Mouse (Mus musculus): Measurements from ENCODE around the gene Atxn7l2.

- TF ChIP-seq CTCF (conservative IDR thresholded peaks at IDR 0.05; ENCODE audit: low read length) (no peak), NANOG (IDR thresholded peaks at IDR 0.05; ENCODE audit: borderline replicate concordance, low read length) (no peak)
These were observed 11.5 kb downstream of the Atxn7l2 start for GRCm38 (mm10) chr3:108199231-108199630.

Data from E14TG2a.4 (cell line).